Mouse (Mus musculus) midbrain, embryonic 13.5 days (tissue): Measurements from ENCODE around the gene Lzts3. TPM values are rescaled to one million over a fixed set of nuclear protein-coding genes. Genes with fewer than 3 reads are reported as not detected.
A peak's percentile ranks its signal among the peaks of the same experiment; 100 is the strongest.

Experiments used
- ATAC-seq: fragments of 200-750 bp; cut with Nextera tagmentation; 2 replicates; pipeline ENCODE4 v1.8.0; 2017; ENCODE audit warnings: mild to moderate bottlenecking, moderate TSS enrichment, moderate library complexity
- H3K27ac ChIP-seq: fragments of 300-500 bp; sonication (generic); 2 replicates; pipeline ENCODE4 v1.5.1; 2015; ENCODE audit warnings: inconsistent platforms, mild to moderate bottlenecking, moderate library complexity
- H3K27me3 ChIP-seq: fragments of 300-500 bp; sonication (generic); 2 replicates; pipeline ENCODE4 v1.6.1; 2015; ENCODE audit warnings: mild to moderate bottlenecking, inconsistent platforms
- H3K36me3 ChIP-seq: fragments of 300-500 bp; sonication (generic); 2 replicates; pipeline ENCODE4 v1.6.1; 2015; ENCODE audit warnings: mild to moderate bottlenecking, inconsistent platforms
- H3K4me1 ChIP-seq: fragments of 300-500 bp; sonication (generic); replicated peaks from 2 replicates; pipeline ENCODE4 v1.6.1; 2015; ENCODE audit warnings: inconsistent platforms
- H3K4me2 ChIP-seq: fragments of 300-500 bp; sonication (generic); replicated peaks from 2 replicates; pipeline ENCODE4 v1.6.1; 2015; ENCODE audit warnings: moderate library complexity, mild to moderate bottlenecking, inconsistent platforms
- H3K4me3 ChIP-seq: fragments of 300-500 bp; sonication (generic); replicated peaks from 2 replicates; pipeline ENCODE4 v1.5.1; 2015; ENCODE audit warnings: mild to moderate bottlenecking, inconsistent platforms
- H3K9ac ChIP-seq: fragments of 300-500 bp; sonication (generic); replicated peaks from 2 replicates; pipeline ENCODE4 v1.6.1; 2015; ENCODE audit warnings: mild to moderate bottlenecking, inconsistent platforms
- H3K9me3 ChIP-seq: fragments of 300-500 bp; sonication (generic); 2 replicates; pipeline ENCODE4 v1.6.1; 2016; ENCODE audit warnings: mild to moderate bottlenecking, inconsistent platforms
- WGBS: fragments of 180-500 bp; shearing (Covaris S2); methylation state at CpG from one replicate; pipeline ENCODE4 v1.1.7; 2015; 5-methylcytosine and 5-hydroxymethylcytosine counted together
- polyA plus RNA-seq: library from polyadenylated mRNA; unstranded; fragments of >200 nt; fragmentation: Nextera tagmentation; extraction: Ambion mirVana; gene quantifications from 2 replicates; pipeline ENCODE4 v1.2.1, GENCODE M21; 2015

Lzts3 gene
- polyA plus RNA-seq, 1 experiment from 2014 or later, result 9.2 TPM

DNA sequence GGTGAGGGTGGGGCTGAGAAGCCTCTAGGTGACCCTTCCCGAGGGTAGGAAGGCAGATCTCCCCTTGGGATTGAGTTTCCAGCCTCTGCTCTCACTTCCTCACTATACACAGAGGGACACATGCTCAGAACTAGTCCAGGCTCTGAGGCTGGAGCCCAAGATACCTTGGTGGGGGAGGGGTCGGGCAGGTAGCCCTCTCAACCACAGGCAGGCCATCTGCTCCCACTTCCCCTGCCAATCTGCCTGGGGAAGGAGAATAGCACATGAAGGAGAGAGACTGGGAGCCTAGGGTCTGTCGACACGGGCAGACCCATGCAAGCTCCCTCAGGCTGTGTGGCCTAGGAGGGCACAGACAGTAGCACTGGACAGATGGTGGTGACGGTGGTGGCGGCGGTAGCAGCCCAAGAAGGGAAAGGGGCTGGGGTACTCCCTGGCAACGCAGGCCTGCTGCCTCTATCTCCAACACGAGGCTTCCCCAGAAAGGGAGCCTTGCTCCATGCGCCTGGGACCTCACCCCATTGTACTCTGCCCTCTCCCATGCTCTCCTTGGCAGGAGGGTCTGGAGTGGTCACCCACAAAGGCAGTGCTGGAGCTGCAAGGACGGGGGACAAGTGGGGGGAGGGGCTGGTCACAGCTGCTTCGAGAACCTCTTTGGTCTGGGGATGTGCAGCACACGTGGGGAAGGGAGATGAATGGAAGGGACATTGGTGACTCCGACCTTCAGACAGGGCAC, 8.4 kb downstream of the Lzts3 start:
- no peak overlapping the region for H3K27ac ChIP-seq
- ATAC-seq, result peak; percentile 31
- H3K27me3 ChIP-seq, result peaks cover 70% of the 10 kb centered on the region
- H3K36me3 ChIP-seq, result no peaks in the 10 kb centered on the region
- 12% methylated on average over 14 of the region's 14 CpGs for WGBS
- peak overlapping the region; percentile 67; the same call in 1 of the 2 replicates for H3K9ac ChIP-seq
- no peaks in the 10 kb centered on the region for H3K9me3 ChIP-seq
- H3K4me2 ChIP-seq, result peak overlapping the region; percentile 59
- peak overlapping the region; percentile 33 for H3K4me3 ChIP-seq
- H3K4me1 ChIP-seq, result peaks cover 33% of the 10 kb centered on the region

DNA sequence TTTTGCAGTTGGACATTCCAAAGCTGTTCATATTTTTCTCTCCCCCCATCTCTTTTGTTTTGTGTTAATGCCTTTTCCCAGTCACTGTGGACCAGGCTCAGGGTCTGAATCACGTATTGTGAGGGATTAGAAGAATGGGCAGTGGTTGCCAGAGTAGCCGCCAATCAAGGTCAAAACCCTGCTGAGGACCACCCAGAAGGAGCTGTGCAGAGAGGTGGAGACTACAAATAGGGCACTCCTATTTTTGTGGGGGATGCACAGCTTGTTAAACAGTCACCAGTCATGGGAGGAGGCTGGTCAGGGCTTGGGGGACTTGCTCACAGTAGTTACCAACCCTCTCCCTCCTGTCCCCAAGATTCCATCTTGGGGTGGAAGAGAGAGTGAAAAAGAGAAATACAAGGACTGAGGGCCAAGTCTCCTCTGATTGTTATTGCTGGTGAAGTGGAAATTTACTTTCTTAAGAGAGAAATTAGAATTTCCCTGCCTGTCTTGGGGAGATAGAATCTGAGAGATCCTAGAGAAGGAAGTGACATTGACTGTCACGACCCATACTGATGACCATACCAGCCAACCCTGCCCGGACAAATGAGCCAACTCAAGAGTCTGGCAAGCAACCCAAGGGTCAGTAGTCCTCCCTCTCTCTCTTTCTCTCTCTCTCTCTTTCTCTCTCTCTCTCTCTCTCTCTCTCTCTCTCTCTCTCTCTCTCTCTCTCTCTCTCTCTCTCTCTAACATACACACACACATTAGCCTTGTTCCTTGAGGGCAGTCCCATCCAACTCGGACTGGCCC, 9.5 kb downstream of the Lzts3 start:
- no peak overlapping the region for H3K9ac ChIP-seq
- peaks cover 61% of the 10 kb centered on the region for H3K27me3 ChIP-seq
- H3K4me3 ChIP-seq, result no peak overlapping the region
- no peak overlapping the region for H3K27ac ChIP-seq
- ATAC-seq, result no peak
- WGBS, result 43% methylated on average over 5 of the region's 5 CpGs
- no peaks in the 10 kb centered on the region for H3K36me3 ChIP-seq
- no peaks in the 10 kb centered on the region for H3K9me3 ChIP-seq
- peaks cover 44% of the 10 kb centered on the region for H3K4me1 ChIP-seq
- no peak overlapping the region for H3K4me2 ChIP-seq

GRCm38 (mm10) chr2:130632416-130632815, 10.2 kb downstream of the Lzts3 start:
- 39% methylated on average over 1 of the region's 1 CpGs for WGBS
- no peak for ATAC-seq
- Histone ChIP-seq H3K4me1 (peaks cover 44% of the 10 kb centered on the region), H3K4me2 (no peak overlapping the region), H3K9me3 (no peaks in the 10 kb centered on the region), H3K36me3 (peaks cover 4% of the 10 kb centered on the region), H3K27ac (no peak overlapping the region), H3K4me3 (no peak overlapping the region), H3K9ac (no peak overlapping the region), H3K27me3 (peaks cover 54% of the 10 kb centered on the region)

- Histone ChIP-seq H3K36me3 (peaks cover 20% of the 10 kb centered on the region), H3K4me1 (peaks cover 35% of the 10 kb centered on the region), H3K9ac (peak within 1 kb of the TSS; percentile 96), H3K27ac (peak within 1 kb of the TSS; percentile 62), H3K4me2 (peak within 1 kb of the TSS; percentile 97), H3K27me3 (peaks cover 29% of the 10 kb centered on the region), H3K9me3 (no peaks in the 10 kb centered on the region), H3K4me3 (peak within 1 kb of the TSS; percentile 99)
- under 1% methylated on average over 25 of the region's 25 CpGs for WGBS
- ATAC-seq, result peak; percentile 89
Measured at GRCm38 (mm10) chr2:130629839-130630203, 12.8 kb downstream of the Lzts3 start, which contains the start of the genes Fastkd5 and Ubox5. Fastkd5 (minus strand) TSS chr2:130630027. Ubox5 (minus strand) TSS chr2:130630038.

DNA sequence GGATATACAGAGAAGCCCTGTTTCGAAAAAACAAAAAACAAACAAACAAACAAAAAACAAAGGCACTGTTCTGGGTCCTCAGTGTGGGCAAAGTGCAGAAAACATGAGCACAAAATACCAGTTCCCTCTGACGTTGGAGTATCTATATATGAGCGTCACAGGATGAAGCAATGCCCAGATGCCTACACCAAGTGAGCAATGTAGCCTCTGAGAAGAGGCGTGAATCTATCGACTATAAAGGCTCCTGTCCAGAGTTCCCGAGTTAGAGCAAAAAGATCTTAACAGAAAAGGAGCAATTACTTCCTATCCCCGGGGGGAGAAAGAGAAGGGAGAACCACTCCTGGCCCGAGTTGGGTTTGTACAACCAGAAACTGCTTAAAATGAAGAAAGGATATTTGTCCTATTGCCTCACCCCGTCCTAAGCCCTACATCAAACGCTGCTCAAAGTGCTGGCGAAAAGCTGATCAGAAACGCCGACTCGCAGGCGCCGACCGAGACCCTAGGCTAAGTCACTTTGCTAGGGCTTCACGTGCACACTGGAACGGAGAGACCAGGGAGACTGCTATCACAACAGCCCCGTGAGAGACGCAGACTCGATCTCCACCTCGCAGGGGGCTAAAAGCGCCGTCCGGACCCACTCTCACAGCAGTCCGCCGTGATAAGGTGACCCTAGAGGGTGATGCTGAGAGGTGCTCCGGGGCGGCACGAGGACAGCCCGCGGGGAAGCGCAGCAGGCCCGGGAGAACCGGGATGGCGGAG, 13.3 kb downstream of the Lzts3 start:
- no peaks in the 10 kb centered on the region for H3K9me3 ChIP-seq
- no peak; the same call in 1 of the 2 replicates for ATAC-seq
- peak overlapping the region; percentile 97 for H3K4me2 ChIP-seq
- peak overlapping the region; percentile 96 for H3K9ac ChIP-seq
- H3K4me1 ChIP-seq, result peaks cover 29% of the 10 kb centered on the region
- 2% methylated on average over 37 of the region's 37 CpGs for WGBS
- H3K27me3 ChIP-seq, result peaks cover 23% of the 10 kb centered on the region
- H3K4me3 ChIP-seq, result peak overlapping the region; percentile 99
- H3K27ac ChIP-seq, result peak overlapping the region; percentile 62
- peaks cover 21% of the 10 kb centered on the region for H3K36me3 ChIP-seq

DNA sequence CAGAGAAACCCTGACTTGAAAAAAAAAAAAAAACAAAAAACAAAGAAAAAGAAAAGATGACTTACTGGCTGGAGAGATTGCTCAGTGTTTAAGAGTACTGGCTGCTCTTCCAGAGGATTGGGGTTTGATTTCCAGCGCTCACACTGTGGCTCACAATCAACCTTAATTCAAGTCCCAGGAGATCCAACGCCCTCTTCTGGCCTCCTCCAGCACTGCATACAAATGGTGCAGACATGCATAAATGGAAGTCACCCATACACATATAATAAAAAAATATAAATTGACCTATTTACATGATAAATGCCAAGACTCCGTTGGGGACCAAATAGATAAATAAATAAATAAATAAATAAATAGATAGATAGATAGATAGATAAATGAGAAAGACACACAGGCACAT, 14.2 kb downstream of the Lzts3 start:
- H3K36me3 ChIP-seq, result peaks cover 25% of the 10 kb centered on the region
- peak overlapping the region; percentile 97; the same call in 1 of the 2 replicates for H3K4me2 ChIP-seq
- no peak for ATAC-seq
- no peak overlapping the region for H3K9ac ChIP-seq
- H3K9me3 ChIP-seq, result no peaks in the 10 kb centered on the region
- H3K27ac ChIP-seq, result no peak overlapping the region
- H3K4me3 ChIP-seq, result peak overlapping the region; percentile 99; the same call in 1 of the 2 replicates
- H3K4me1 ChIP-seq, result peaks cover 23% of the 10 kb centered on the region
- WGBS, result 65% methylated on average over 3 of the region's 3 CpGs
- peaks cover 15% of the 10 kb centered on the region for H3K27me3 ChIP-seq

DNA sequence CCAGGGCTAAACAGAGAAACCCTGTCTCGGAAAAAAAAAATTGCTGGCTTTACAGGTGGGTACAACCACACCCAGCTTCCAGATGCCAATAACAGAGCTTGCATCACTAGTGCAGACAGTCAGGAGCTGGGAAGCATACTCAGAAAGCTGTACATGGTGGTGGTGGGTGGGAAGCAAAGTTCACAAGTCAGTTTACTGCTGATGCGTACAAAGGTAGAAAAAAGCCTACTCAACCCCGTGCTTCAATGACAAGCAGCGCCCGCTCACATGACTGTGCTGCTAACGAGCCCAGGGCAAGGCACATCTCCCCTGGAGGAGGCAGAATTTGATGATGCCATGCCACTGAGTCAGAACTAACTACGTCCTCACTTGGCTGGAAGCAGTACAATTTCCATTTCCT, 23.6 kb downstream of the Lzts3 start:
- Histone ChIP-seq H3K9ac (no peak overlapping the region), H3K4me1 (no peaks in the 10 kb centered on the region), H3K36me3 (peaks cover 56% of the 10 kb centered on the region), H3K27me3 (no peaks in the 10 kb centered on the region), H3K9me3 (no peaks in the 10 kb centered on the region), H3K4me2 (no peak overlapping the region), H3K4me3 (no peak overlapping the region), H3K27ac (no peak overlapping the region)
- WGBS, result 96% methylated on average over 7 of the region's 7 CpGs
- ATAC-seq, result no peak

GRCm38 (mm10) chr2:130613091-130613490, 29.5 kb downstream of the Lzts3 start:
- 57% methylated on average over 3 of the region's 3 CpGs for WGBS
- no peak for ATAC-seq
- peaks cover 33% of the 10 kb centered on the region for H3K36me3 ChIP-seq
- no peak overlapping the region for H3K4me2 ChIP-seq
- H3K27ac ChIP-seq, result no peak overlapping the region
- H3K9ac ChIP-seq, result no peak overlapping the region
- H3K4me3 ChIP-seq, result no peak overlapping the region
- no peaks in the 10 kb centered on the region for H3K4me1 ChIP-seq
- no peaks in the 10 kb centered on the region for H3K9me3 ChIP-seq
- H3K27me3 ChIP-seq, result no peaks in the 10 kb centered on the region

DNA sequence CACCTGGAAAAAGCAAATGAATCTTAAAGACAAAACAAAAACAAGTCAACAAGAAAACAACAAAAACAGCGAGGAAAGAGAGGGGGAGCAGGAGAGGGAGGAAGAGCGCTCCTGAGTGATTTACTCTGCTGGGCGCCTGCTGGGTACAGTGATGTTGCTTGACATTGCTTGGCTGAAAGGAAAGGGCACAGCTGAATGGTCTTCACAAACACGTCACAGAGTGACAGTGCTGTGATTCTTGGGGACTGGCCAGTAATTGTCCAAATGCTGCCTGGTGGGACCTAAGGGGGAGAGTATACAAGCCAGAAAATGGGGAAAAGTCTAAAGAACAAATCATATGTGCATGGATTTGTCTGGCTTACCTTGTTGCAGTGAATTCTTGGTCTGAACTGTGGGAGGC, 40.4 kb downstream of the Lzts3 start:
- H3K4me3 ChIP-seq, result no peak overlapping the region
- H3K4me1 ChIP-seq, result no peaks in the 10 kb centered on the region
- WGBS, result 86% methylated on average over 4 of the region's 4 CpGs
- H3K27me3 ChIP-seq, result no peaks in the 10 kb centered on the region
- no peak overlapping the region for H3K27ac ChIP-seq
- H3K4me2 ChIP-seq, result no peak overlapping the region
- no peak overlapping the region for H3K9ac ChIP-seq
- H3K9me3 ChIP-seq, result no peaks in the 10 kb centered on the region
- no peak for ATAC-seq
- H3K36me3 ChIP-seq, result peaks cover 59% of the 10 kb centered on the region

- WGBS, result 80% methylated on average over 3 of the region's 3 CpGs
- H3K4me2 ChIP-seq, result no peak overlapping the region
- no peaks in the 10 kb centered on the region for H3K4me1 ChIP-seq
- no peaks in the 10 kb centered on the region for H3K27me3 ChIP-seq
- no peak overlapping the region for H3K27ac ChIP-seq
- no peak overlapping the region for H3K4me3 ChIP-seq
- H3K9me3 ChIP-seq, result no peaks in the 10 kb centered on the region
- ATAC-seq, result no peak
- H3K36me3 ChIP-seq, result peaks cover 78% of the 10 kb centered on the region
- no peak overlapping the region for H3K9ac ChIP-seq
Measured at GRCm38 (mm10) chr2:130598399-130598798, 44.2 kb downstream of the Lzts3 start.

DNA sequence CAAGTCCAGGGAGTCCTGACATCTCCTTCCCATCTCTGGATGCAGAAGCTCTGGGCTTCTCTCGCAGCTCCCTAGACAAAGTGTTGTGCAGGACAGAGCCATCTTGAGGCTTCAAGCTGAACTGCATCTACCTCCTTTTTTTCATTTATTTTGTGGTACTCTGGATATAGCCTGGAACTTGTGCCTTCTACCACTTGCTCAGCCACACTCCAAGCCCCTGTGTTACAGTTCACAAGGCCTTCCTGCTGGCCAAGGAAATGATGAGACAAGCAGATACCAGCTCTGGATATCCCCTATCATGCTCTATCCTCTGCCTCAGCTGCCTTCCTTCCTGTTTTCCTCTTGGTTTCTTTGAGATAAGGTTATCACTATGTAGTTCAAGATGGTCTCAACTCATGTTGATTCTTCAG, 45.0 kb downstream of the Lzts3 start:
- no peak overlapping the region for H3K4me2 ChIP-seq
- H3K4me3 ChIP-seq, result no peak overlapping the region
- peaks cover 74% of the 10 kb centered on the region for H3K36me3 ChIP-seq
- H3K9ac ChIP-seq, result no peak overlapping the region
- H3K27ac ChIP-seq, result no peak overlapping the region
- 23% methylated on average over 1 of the region's 1 CpGs for WGBS
- no peaks in the 10 kb centered on the region for H3K4me1 ChIP-seq
- H3K27me3 ChIP-seq, result no peaks in the 10 kb centered on the region
- ATAC-seq, result no peak; the same call in 1 of the 2 replicates
- H3K9me3 ChIP-seq, result no peaks in the 10 kb centered on the region

DNA sequence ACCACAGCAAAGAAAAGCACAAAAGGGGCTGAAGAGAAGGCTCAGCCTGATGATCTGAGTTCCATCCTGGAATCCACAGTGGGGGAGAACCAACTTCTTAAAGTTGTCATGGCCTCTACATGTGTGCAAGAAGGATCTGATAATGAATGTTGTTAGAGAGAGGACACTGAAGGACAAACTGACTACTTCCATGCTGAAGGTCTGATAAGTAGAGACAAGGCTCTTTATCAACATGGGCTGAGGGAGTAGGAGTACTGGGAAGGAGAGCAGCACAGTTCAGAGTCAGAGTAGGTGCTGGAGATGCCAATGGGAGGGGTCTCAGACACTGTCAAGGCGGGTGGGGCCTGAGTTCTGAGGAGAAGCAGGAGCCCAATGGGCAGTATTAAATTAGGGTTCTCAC, 47.0 kb downstream of the Lzts3 start:
- Histone ChIP-seq H3K4me3 (no peak overlapping the region), H3K36me3 (peaks cover 79% of the 10 kb centered on the region), H3K9ac (no peak overlapping the region), H3K4me1 (no peaks in the 10 kb centered on the region), H3K27ac (no peak overlapping the region), H3K27me3 (no peaks in the 10 kb centered on the region), H3K9me3 (no peaks in the 10 kb centered on the region), H3K4me2 (no peak overlapping the region)
- 82% methylated on average over 1 of the region's 1 CpGs for WGBS
- ATAC-seq, result no peak
